Mouse (Mus musculus) thymus, postnatal 36 days (tissue): ENCODE data around the gene Tpd52l2.

Experiments used
- DNase-seq, 2 experiments: peaks; one replicate each; pipeline ENCODE4 v3.0.0; 2022; ENCODE audit warnings: mixed read lengths in 2 of 2

Gene Tpd52l2

GRCm38 (mm10) chr2:181496831-181497547 lies at the start of gene Tpd52l2:
TSS of gene Tpd52l2 (plus strand) at chr2:181497142.
- DNase-seq = peak; percentile 86 to 90

- DNase-seq = no peak
These were observed 44.8 kb upstream of the Tpd52l2 start for GRCm38 (mm10) chr2:181452181-181452580.

GRCm38 (mm10) chr2:181453274-181453673 lies 43.7 kb upstream of the Tpd52l2 start:
- no peak for DNase-seq

- DNase-seq = no peak
These were observed 41.0 kb upstream of the Tpd52l2 start for GRCm38 (mm10) chr2:181455899-181456298.

GRCm38 (mm10) chr2:181457831-181458230 lies 39.1 kb upstream of the Tpd52l2 start:
- DNase-seq = no peak

GRCm38 (mm10) chr2:181458411-181459152 lies 38.4 kb upstream of the Tpd52l2 start:
- DNase-seq = peak; percentile 6 to 27

- DNase-seq = peak; percentile 67 to 68
These were observed 37.7 kb upstream of the Tpd52l2 start, which contains the start of gene Zbtb46 for GRCm38 (mm10) chr2:181459153-181459672. TSS of gene Zbtb46 (minus strand) at chr2:181459426.

- DNase-seq = peak; percentile 7 to 15
These were observed 37.0 kb upstream of the Tpd52l2 start for GRCm38 (mm10) chr2:181459673-181460621.

GRCm38 (mm10) chr2:181461536-181462100 lies 35.3 kb upstream of the Tpd52l2 start:
- no peak for DNase-seq

- DNase-seq = no peak
These were observed 34.3 kb upstream of the Tpd52l2 start for GRCm38 (mm10) chr2:181462604-181463003.

GRCm38 (mm10) chr2:181463008-181463738 lies 33.8 kb upstream of the Tpd52l2 start:
- peak in 1 of 2 experiments; percentile 6 for DNase-seq

GRCm38 (mm10) chr2:181465423-181465822 lies 31.5 kb upstream of the Tpd52l2 start:
- no peak for DNase-seq

GRCm38 (mm10) chr2:181470285-181470684 lies 26.7 kb upstream of the Tpd52l2 start:
- no peak for DNase-seq

- no peak for DNase-seq
These were observed 25.7 kb upstream of the Tpd52l2 start for GRCm38 (mm10) chr2:181471246-181471645.

- no peak for DNase-seq
These were observed 24.6 kb upstream of the Tpd52l2 start for GRCm38 (mm10) chr2:181472256-181472827.

GRCm38 (mm10) chr2:181483120-181483519 lies 13.8 kb upstream of the Tpd52l2 start:
- no peak for DNase-seq

GRCm38 (mm10) chr2:181483562-181484318 lies 13.2 kb upstream of the Tpd52l2 start:
- peak in 1 of 2 experiments; percentile 20 for DNase-seq

- DNase-seq = no peak
These were observed 12.3 kb upstream of the Tpd52l2 start for GRCm38 (mm10) chr2:181484456-181485233.

GRCm38 (mm10) chr2:181485741-181486140 lies 11.2 kb upstream of the Tpd52l2 start:
- DNase-seq = no peak
